Mouse (Mus musculus) forebrain, embryonic 10.5 days (tissue): ENCODE measurements around the gene Batf. TPM values are rescaled to one million over a fixed set of nuclear protein-coding genes. Genes with fewer than 3 reads are reported as not detected.

Experiments
- DNase-seq: peaks from one replicate; pipeline ENCODE4 v3.0.0-alpha.2; 2017; ENCODE audit warnings: low spot score; ENCODE audit errors: extremely low spot score
- H3K27ac ChIP-seq: fragments of 300-500 bp; sonication (generic); 2 replicates; pipeline ENCODE4 v1.5.1; 2016; ENCODE audit warnings: mild to moderate bottlenecking
- H3K27me3 ChIP-seq: fragments of 300-500 bp; sonication (generic); 2 replicates; pipeline ENCODE4 v1.6.1; 2016; ENCODE audit warnings: mild to moderate bottlenecking; ENCODE audit not compliant: poor library complexity, severe bottlenecking
- H3K36me3 ChIP-seq: fragments of 300-500 bp; sonication (generic); replicated peaks from 2 replicates; pipeline ENCODE4 v1.6.1; 2016; ENCODE audit warnings: mild to moderate bottlenecking, moderate library complexity
- H3K4me1 ChIP-seq: fragments of 300-500 bp; sonication (generic); 2 replicates; pipeline ENCODE4 v1.6.1; 2016
- H3K4me3 ChIP-seq: fragments of 300-500 bp; sonication (generic); 2 replicates; pipeline ENCODE4 v1.5.1; 2016; ENCODE audit warnings: mild to moderate bottlenecking, moderate library complexity
- H3K9me3 ChIP-seq: fragments of 300-500 bp; sonication (generic); 2 replicates; pipeline ENCODE4 v1.6.1; 2016; ENCODE audit warnings: mild to moderate bottlenecking, moderate library complexity
- WGBS: fragments of 180-500 bp; shearing (Covaris S2); methylation state at CpG from one replicate; pipeline ENCODE4 v1.1.7; 2016; 5-methylcytosine and 5-hydroxymethylcytosine counted together
- microRNA-seq: library from miRNA; unstranded; fragments of <30 nt; microRNA quantifications from one replicate; pipeline ENCODE4, GENCODE M21; 2017
- polyA plus RNA-seq: library from polyadenylated mRNA; unstranded; fragments of >200 nt; fragmentation: Nextera tagmentation; extraction: Ambion mirVana; gene quantifications from 2 replicates; pipeline ENCODE4 v1.2.1, GENCODE M21; 2016

Gene Batf
- polyA plus RNA-seq, 1 experiment from 2014 or later: 1.5 TPM

- Histone ChIP-seq H3K27ac (peak overlapping the region; percentile 51), H3K36me3 (no peaks in the 10 kb centered on the region), H3K9me3 (no peaks in the 10 kb centered on the region), H3K27me3 (peaks cover 31% of the 10 kb centered on the region), H3K4me1 (peaks cover 17% of the 10 kb centered on the region), H3K4me3 (peak overlapping the region; percentile 59)
- DNase-seq: peak; percentile 15
- WGBS: 24% methylated on average over 21 of the region's 21 CpGs
These were observed 60.3 kb downstream of the Batf start for GRCm38 (mm10) chr12:85746696-85747219.

- H3K9me3 ChIP-seq: no peaks in the 10 kb centered on the region
- H3K4me3 ChIP-seq: no peak overlapping the region
- DNase-seq: no peak
- H3K27me3 ChIP-seq: peaks cover 31% of the 10 kb centered on the region
- no peak overlapping the region for H3K27ac ChIP-seq
- H3K36me3 ChIP-seq: no peaks in the 10 kb centered on the region
- WGBS: 91% methylated on average over 10 of the region's 10 CpGs
- H3K4me1 ChIP-seq: peaks cover 17% of the 10 kb centered on the region
These were observed 60.9 kb downstream of the Batf start for GRCm38 (mm10) chr12:85747343-85747742.

- Histone ChIP-seq H3K4me1 (peaks cover 21% of the 10 kb centered on the region), H3K27me3 (peaks cover 26% of the 10 kb centered on the region), H3K36me3 (no peaks in the 10 kb centered on the region), H3K27ac (no peak overlapping the region), H3K9me3 (no peaks in the 10 kb centered on the region), H3K4me3 (no peak overlapping the region)
- 89% methylated on average over 9 of the region's 9 CpGs for WGBS
- DNase-seq: no peak
These were observed 63.4 kb downstream of the Batf start for GRCm38 (mm10) chr12:85749861-85750260.

- Histone ChIP-seq H3K4me3 (no peak overlapping the region), H3K9me3 (no peaks in the 10 kb centered on the region), H3K4me1 (peaks cover 5% of the 10 kb centered on the region), H3K27ac (no peak overlapping the region), H3K36me3 (no peaks in the 10 kb centered on the region), H3K27me3 (peaks cover 13% of the 10 kb centered on the region)
- 90% methylated on average over 6 of the region's 6 CpGs for WGBS
- DNase-seq: no peak
These were observed 65.6 kb downstream of the Batf start for GRCm38 (mm10) chr12:85752116-85752515.

- H3K27ac ChIP-seq: no peak overlapping the region
These were observed 66.8 kb downstream of the Batf start for GRCm38 (mm10) chr12:85753223-85753622.

GRCm38 (mm10) chr12:85754611-85755265 is 68.3 kb downstream of the Batf start:
- DNase-seq: no peak
- Histone ChIP-seq H3K36me3 (no peaks in the 10 kb centered on the region), H3K9me3 (no peaks in the 10 kb centered on the region), H3K27me3 (no peaks in the 10 kb centered on the region), H3K4me3 (no peak overlapping the region), H3K4me1 (peaks cover 5% of the 10 kb centered on the region; the same call in 1 of the 2 replicates), H3K27ac (no peak overlapping the region)
- 66% methylated on average over 5 of the region's 5 CpGs for WGBS

More at GRCm38 (mm10) chr12:85753223-85753622, 66.8 kb downstream of the Batf start:
- no peaks in the 10 kb centered on the region for H3K9me3 ChIP-seq
- peaks cover 2% of the 10 kb centered on the region for H3K27me3 ChIP-seq
- H3K4me3 ChIP-seq: no peak overlapping the region
- H3K36me3 ChIP-seq: no peaks in the 10 kb centered on the region
- no peak for DNase-seq
- H3K4me1 ChIP-seq: peaks cover 5% of the 10 kb centered on the region; the same call in 1 of the 2 replicates
- WGBS: 51% methylated on average over 2 of the region's 2 CpGs

- 87% methylated on average over 3 of the region's 3 CpGs for WGBS
- H3K4me1 ChIP-seq: peaks cover 5% of the 10 kb centered on the region; the same call in 1 of the 2 replicates
- no peaks in the 10 kb centered on the region for H3K9me3 ChIP-seq
- H3K27me3 ChIP-seq: no peaks in the 10 kb centered on the region
- no peak for DNase-seq
- H3K27ac ChIP-seq: no peak overlapping the region
- no peak overlapping the region for H3K4me3 ChIP-seq
- H3K36me3 ChIP-seq: no peaks in the 10 kb centered on the region
These were observed 70.0 kb downstream of the Batf start for GRCm38 (mm10) chr12:85756455-85756854.

- Histone ChIP-seq H3K4me1 (peaks cover 5% of the 10 kb centered on the region; the same call in 1 of the 2 replicates), H3K36me3 (no peaks in the 10 kb centered on the region), H3K27ac (no peak overlapping the region), H3K27me3 (no peaks in the 10 kb centered on the region), H3K9me3 (no peaks in the 10 kb centered on the region), H3K4me3 (no peak overlapping the region)
- DNase-seq: no peak
- 79% methylated on average over 3 of the region's 3 CpGs for WGBS
These were observed 70.6 kb downstream of the Batf start for GRCm38 (mm10) chr12:85757074-85757473.

Small RNAs within 50 kb of the gene (microRNA-seq; reads per million reads assigned to microRNA genes)
- not detected for gene Gm47285

Other genes with a start within 250 kb of the Batf start
- gene Fos, start 212.8 kb upstream of the Batf start, polyA plus RNA-seq: 0.34 and 1.2 TPM in 2 replicates
- gene Jdp2, start 87.6 kb upstream of the Batf start, polyA plus RNA-seq: 0.12 and 0.15 TPM in 2 replicates
- gene Flvcr2, start 59.9 kb downstream of the Batf start, polyA plus RNA-seq: 0.49 and 0.62 TPM in 2 replicates
- 119 and 120 TPM in 2 replicates for gene Erg28, start 137.9 kb downstream of the Batf start, polyA plus RNA-seq
- 17.6 and 18.3 TPM in 2 replicates for gene Ttll5, start 138.0 kb downstream of the Batf start, polyA plus RNA-seq